Mouse (Mus musculus) MEL (cell line): ENCODE measurements around the gene Hspa13. TPM values are rescaled to one million over a fixed set of nuclear protein-coding genes. Genes with fewer than 3 reads are reported as not detected.

Experiments used
- DNase-seq: peaks from one replicate; pipeline ENCODE4 v3.0.0; 2011; ENCODE audit warnings: low read depth, low spot score
- H3K27ac ChIP-seq: 2 replicates; pipeline ENCODE4 v1.5.1; 2012; ENCODE audit warnings: low read depth, mild to moderate bottlenecking, control low read depth, low read length, moderate library complexity; ENCODE audit not compliant: control insufficient read depth
- H3K27me3 ChIP-seq, 2 experiments: fragments of 150-350 bp in 1 of 2; sonication (generic) in 1 of 2; 2 replicates each; pipeline ENCODE4 v1.6.1; 2012; ENCODE audit warnings: low read length in 2 of 2, mild to moderate bottlenecking in 2 of 2, improper control_type of control experiment in 1 of 2, moderate library complexity in 1 of 2; ENCODE audit not compliant: insufficient read depth in 2 of 2, control insufficient read depth in 1 of 2
- H3K36me3 ChIP-seq, 2 experiments: 2 replicates each; pipeline ENCODE4 v1.6.1; 2012 to 2014; ENCODE audit warnings: low read length in 2 of 2, improper control_type of control experiment in 1 of 2, inconsistent platforms in 1 of 2, mild to moderate bottlenecking in 1 of 2; ENCODE audit not compliant: insufficient read depth in 2 of 2, control insufficient read depth in 1 of 2
- H3K4me1 ChIP-seq, 2 experiments: fragments of 150-350 bp in 1 of 2; sonication (generic) in 1 of 2; 2 replicates each; pipeline ENCODE4 v1.6.1; 2012; ENCODE audit warnings: low read length in 2 of 2, improper control_type of control experiment in 1 of 2, mild to moderate bottlenecking in 1 of 2; ENCODE audit not compliant: insufficient read depth in 2 of 2, control insufficient read depth in 1 of 2
- H3K4me3 ChIP-seq, 2 experiments: fragments of 150-350 bp in 1 of 2; sonication (generic) in 1 of 2; 2 replicates each; pipeline ENCODE4 v1.5.1; 2012; ENCODE audit warnings: low read depth in 2 of 2, low read length in 2 of 2, mild to moderate bottlenecking in 2 of 2, moderate library complexity in 2 of 2, control low read depth in 1 of 2, improper control_type of control experiment in 1 of 2; ENCODE audit not compliant: control insufficient read depth in 1 of 2, insufficient read depth in 1 of 2
- H3K79me2 ChIP-seq: 2 replicates; pipeline ENCODE4 v1.6.1; 2012; ENCODE audit warnings: mild to moderate bottlenecking, low read length, moderate library complexity; ENCODE audit not compliant: control insufficient read depth, poor library complexity, insufficient read depth
- H3K9ac ChIP-seq: 2 replicates; pipeline ENCODE4 v1.6.1; 2012; ENCODE audit warnings: low read depth, mild to moderate bottlenecking, control low read depth, low read length, moderate library complexity; ENCODE audit not compliant: control insufficient read depth, poor library complexity, severe bottlenecking
- H3K9me3 ChIP-seq: fragments of 150-350 bp; sonication (generic); replicated peaks from 2 replicates; pipeline ENCODE4 v1.6.1; 2012; ENCODE audit warnings: mild to moderate bottlenecking, low read length, improper control_type of control experiment, moderate library complexity; ENCODE audit not compliant: insufficient read depth
- BHLHE40 ChIP-seq: IDR thresholded peaks from 2 replicates; pipeline ENCODE4 v1.6.1; 2012; ENCODE audit warnings: low read depth, mild to moderate bottlenecking, inconsistent platforms, low read length, improper control_type of control experiment, borderline replicate concordance
- CHD2 ChIP-seq: IDR thresholded peaks from 2 replicates; pipeline ENCODE4 v1.6.1; 2011; ENCODE audit warnings: low read length, improper control_type of control experiment
- CTCF ChIP-seq, 3 experiments: IDR thresholded peaks in 2 of 3; conservative IDR thresholded peaks in 1 of 3; 2 replicates each; pipeline ENCODE4 v1.5.1; 2011 to 2012; ENCODE audit warnings: low read length in 3 of 3, low read depth in 2 of 3, mild to moderate bottlenecking in 2 of 3, improper control_type of control experiment in 1 of 3, inconsistent platforms in 1 of 3, mixed read lengths in 1 of 3, moderate library complexity in 1 of 3; ENCODE audit not compliant: control insufficient read depth in 1 of 3, insufficient read depth in 1 of 3, poor library complexity in 1 of 3, severe bottlenecking in 1 of 3
- ELF1 ChIP-seq: IDR thresholded peaks from 2 replicates; pipeline ENCODE4 v1.6.1; 2014; ENCODE audit warnings: low read depth, mild to moderate bottlenecking, inconsistent platforms, low read length, improper control_type of control experiment, moderate library complexity
- EP300 ChIP-seq, 2 experiments: IDR thresholded peaks; 2 replicates each; pipeline ENCODE4 v1.6.1; 2011; ENCODE audit warnings: improper control_type of control experiment in 2 of 2, low read length in 2 of 2, low read depth in 1 of 2, mild to moderate bottlenecking in 1 of 2
- GABPA ChIP-seq: IDR thresholded peaks from 2 replicates; pipeline ENCODE4 v1.6.1; 2012; ENCODE audit warnings: low read depth, mild to moderate bottlenecking, inconsistent platforms, low read length, improper control_type of control experiment, moderate library complexity
- HCFC1 ChIP-seq: IDR thresholded peaks from 2 replicates; pipeline ENCODE4 v1.6.1; 2012; ENCODE audit warnings: low read depth, mild to moderate bottlenecking, inconsistent platforms, low read length, improper control_type of control experiment, moderate library complexity
- JUND ChIP-seq: IDR thresholded peaks from 2 replicates; pipeline ENCODE4 v1.6.1; 2011; ENCODE audit warnings: low read depth, mild to moderate bottlenecking, improper control_type of control experiment, low read length
- KAT2A ChIP-seq: conservative IDR thresholded peaks from 2 replicates; pipeline ENCODE4 v1.6.1; 2012; ENCODE audit warnings: low read depth, low read length, improper control_type of control experiment, inconsistent platforms
- MAFK ChIP-seq: IDR thresholded peaks from 2 replicates; pipeline ENCODE4 v1.6.1; 2011; ENCODE audit warnings: low read depth, mild to moderate bottlenecking, low read length, improper control_type of control experiment, borderline replicate concordance
- MAX ChIP-seq: IDR thresholded peaks from 2 replicates; pipeline ENCODE4 v1.6.1; 2011; ENCODE audit warnings: low read length, improper control_type of control experiment
- MAZ ChIP-seq: IDR thresholded peaks from 2 replicates; pipeline ENCODE4 v1.6.1; 2012; ENCODE audit warnings: low read depth, mild to moderate bottlenecking, inconsistent platforms, low read length, improper control_type of control experiment
- MEF2A ChIP-seq: IDR thresholded peaks from 2 replicates; pipeline ENCODE4 v1.6.1; 2014; ENCODE audit warnings: low read depth, mild to moderate bottlenecking, inconsistent platforms, low read length, improper control_type of control experiment; ENCODE audit not compliant: poor library complexity, insufficient replicate concordance, severe bottlenecking; ENCODE audit errors: extremely low read depth
- MXI1 ChIP-seq: IDR thresholded peaks from 2 replicates; pipeline ENCODE4 v1.6.1; 2011; ENCODE audit warnings: mild to moderate bottlenecking, low read depth, low read length, improper control_type of control experiment
- NELFE ChIP-seq: IDR thresholded peaks from 2 replicates; pipeline ENCODE4 v1.6.1; 2011; ENCODE audit warnings: low read depth, low read length, improper control_type of control experiment
- NRF1 ChIP-seq: IDR thresholded peaks from 2 replicates; pipeline ENCODE4 v1.6.1; 2014; ENCODE audit warnings: low read depth, mild to moderate bottlenecking, inconsistent platforms, low read length, improper control_type of control experiment, moderate library complexity; ENCODE audit not compliant: poor library complexity, insufficient read depth, severe bottlenecking
- POLR2A ChIP-seq, 2 experiments: IDR thresholded peaks; 2 replicates each; pipeline ENCODE4 v1.6.1; 2011 to 2012; ENCODE audit warnings: low read length in 2 of 2, mild to moderate bottlenecking in 2 of 2, control low read depth in 1 of 2, improper control_type of control experiment in 1 of 2, low read depth in 1 of 2, moderate library complexity in 1 of 2; ENCODE audit not compliant: control insufficient read depth in 1 of 2, insufficient read depth in 1 of 2, poor library complexity in 1 of 2
- POLR2AphosphoS5 ChIP-seq: IDR thresholded peaks from 2 replicates; pipeline ENCODE4 v1.6.1; 2012; ENCODE audit warnings: low read depth, borderline replicate concordance, mild to moderate bottlenecking, inconsistent platforms, low read length, moderate library complexity, mixed read lengths
- RAD21 ChIP-seq: IDR thresholded peaks from 2 replicates; pipeline ENCODE4 v1.6.1; 2011; ENCODE audit warnings: mild to moderate bottlenecking, low read depth, low read length, improper control_type of control experiment
- RCOR1 ChIP-seq: IDR thresholded peaks from 2 replicates; pipeline ENCODE4 v1.6.1; 2012; ENCODE audit warnings: low read depth, mild to moderate bottlenecking, inconsistent platforms, low read length, improper control_type of control experiment
- SIN3A ChIP-seq: IDR thresholded peaks from 2 replicates; pipeline ENCODE4 v1.6.1; 2012; ENCODE audit warnings: low read length, improper control_type of control experiment, inconsistent platforms
- TBP ChIP-seq: IDR thresholded peaks from 2 replicates; pipeline ENCODE4 v1.8.0; 2011; ENCODE audit warnings: low read depth, low read length, improper control_type of control experiment
- UBTF ChIP-seq: IDR thresholded peaks from 2 replicates; pipeline ENCODE4 v1.6.1; 2012; ENCODE audit warnings: low read depth, mild to moderate bottlenecking, inconsistent platforms, low read length, improper control_type of control experiment, moderate library complexity, borderline replicate concordance; ENCODE audit not compliant: insufficient read depth
- USF2 ChIP-seq, 2 experiments: IDR thresholded peaks; 2 replicates each; pipeline ENCODE4 v1.6.1; 2011 to 2012; ENCODE audit warnings: improper control_type of control experiment in 2 of 2, low read length in 2 of 2, borderline replicate concordance in 1 of 2, inconsistent platforms in 1 of 2, low read depth in 1 of 2, mild to moderate bottlenecking in 1 of 2; ENCODE audit not compliant: insufficient read depth in 1 of 2
- ZC3H11A ChIP-seq: IDR thresholded peaks from 2 replicates; pipeline ENCODE4 v1.6.1; 2012; ENCODE audit warnings: low read depth, mild to moderate bottlenecking, inconsistent platforms, low read length, improper control_type of control experiment
- ZKSCAN1 ChIP-seq: IDR thresholded peaks from 2 replicates; pipeline ENCODE4 v1.6.1; 2012; ENCODE audit warnings: low read depth, mild to moderate bottlenecking, inconsistent platforms, low read length, improper control_type of control experiment, moderate library complexity
- ZNF384 ChIP-seq: IDR thresholded peaks from 2 replicates; pipeline ENCODE4 v1.6.1; 2012; ENCODE audit warnings: low read depth, mild to moderate bottlenecking, inconsistent platforms, low read length, improper control_type of control experiment
- polyA plus RNA-seq, 2 experiments: library from polyadenylated mRNA; stranded (reverse) in 1 of 2; unstranded in 1 of 2; fragments of >175 nt in 1 of 2; fragments of >200 nt in 1 of 2; gene quantifications; 2 replicates each; pipeline versions ENCODE4 v1.2.1 to v1.2.4; 2012; ENCODE audit warnings: low replicate concordance in 2 of 2, low read depth in 1 of 2; ENCODE audit not compliant: insufficient read length in 2 of 2, insufficient read depth in 1 of 2, missing spikeins in 1 of 2
- total RNA-seq: library from RNA; depleted of rRNA; stranded (reverse); fragments of 300-350 nt; gene quantifications from 2 replicates; pipeline ENCODE4 v1.2.3, GENCODE M21; 2012; rRNA removed

Hspa13 gene
- total RNA-seq, result 17.6 and 18.4 TPM in 2 replicates
- 10 to 100 TPM in 1 of 2 experiments, not detected in 1; 16.0 TPM for polyA plus RNA-seq

GRCm38 (mm10) chr16:75766388-75767249, at the start of gene Hspa13:
Gene Hspa13, minus strand, starts transcription at chr16:75767104.
- H3K79me2 ChIP-seq, result peaks cover 6% of the 10 kb centered on the region
- H3K4me1 ChIP-seq, result no peaks in the 10 kb centered on the region; a peak in 1 of 4 replicates
- H3K4me3 ChIP-seq, result peak within 1 kb of the TSS; percentile 84 to 100
- H3K9me3 ChIP-seq, result no peaks in the 10 kb centered on the region
- DNase-seq, result peak; percentile 99
- H3K9ac ChIP-seq, result peak within 1 kb of the TSS; percentile 83
- peak within 1 kb of the TSS; percentile 83 for H3K27ac ChIP-seq
- TF ChIP-seq ZKSCAN1 (peak; percentile 64; the same call in 1 of the 2 replicates), ZNF384 (peak; percentile 99), SIN3A (peak; percentile 79), MAX (no peak), CHD2 (peak; percentile 57), POLR2A (IDR thresholded peaks at IDR 0.05; ENCODE audit: control insufficient read depth in 1 of 2, insufficient read depth in 1 of 2, low read depth in 1 of 2, low read length in 2 of 2, poor library complexity in 1 of 2) (peak; percentile 50 to 60; a peak in 3 of 4 replicates), KAT2A (peak; percentile 91), ELF1 (peak; percentile 56), NRF1 (peak; percentile 49; the same call in 1 of the 2 replicates), EP300 (IDR thresholded peaks at IDR 0.05; ENCODE audit: low read depth in 1 of 2, low read length in 2 of 2) (no peak), MXI1 (peak; percentile 58), MAZ (0 out of 2 replicates have a peak, but pooled peaks have one; percentile 15), NELFE (peak; percentile 46; the same call in 1 of the 2 replicates), HCFC1 (peak; percentile 95), UBTF (no peak), ZC3H11A (no peak)
- TF ChIP-seq, all 39 proteins: peak for 12
- H3K36me3 ChIP-seq, result peaks cover 2 to 4% of the 10 kb centered on the region in 2 experiments; a peak in 3 of 4 replicates
- no peaks in the 10 kb centered on the region for H3K27me3 ChIP-seq

GRCm38 (mm10) chr16:75779271-75779670, 12.4 kb upstream of the Hspa13 start:
- Histone ChIP-seq H3K79me2 (no peaks in the 10 kb centered on the region), H3K9me3 (no peaks in the 10 kb centered on the region), H3K27me3 (no peaks in the 10 kb centered on the region), H3K36me3 (no peaks in the 10 kb centered on the region), H3K4me3 (no peak overlapping the region), H3K4me1 (no peaks in the 10 kb centered on the region), H3K27ac (no peak overlapping the region), H3K9ac (no peak overlapping the region)
- peak; percentile 69 for DNase-seq
- no peak for TF ChIP-seq UBTF
- no peak for TF ChIP-seq NRF1
- no peak for TF ChIP-seq MEF2A
- no peak for TF ChIP-seq POLR2A (IDR thresholded peaks at IDR 0.05; ENCODE audit: control insufficient read depth in 1 of 2, insufficient read depth in 1 of 2, low read depth in 1 of 2, low read length in 2 of 2, poor library complexity in 1 of 2)
- TF ChIP-seq MAFK, result no peak
- TF ChIP-seq CTCF (IDR thresholded peaks at IDR 0.05 in 2 of 3, conservative IDR thresholded peaks at IDR 0.05 in 1 of 3; ENCODE audit: control insufficient read depth in 1 of 3, insufficient read depth in 1 of 3, low read depth in 2 of 3, low read length in 3 of 3, poor library complexity in 1 of 3, severe bottlenecking in 1 of 3), result peak in 2 of 3 experiments; percentile 49 to 86; a peak in 4 of 6 replicates
- no peak for TF ChIP-seq RCOR1
- no peak for TF ChIP-seq ELF1
- TF ChIP-seq BHLHE40, result no peak
- no peak for TF ChIP-seq GABPA
- no peak for TF ChIP-seq TBP
- peak; percentile 99 for TF ChIP-seq RAD21
- peak; percentile 99 for TF ChIP-seq ZC3H11A
- TF ChIP-seq SIN3A, result no peak
- TF ChIP-seq JUND, result no peak
- no peak for TF ChIP-seq USF2 (IDR thresholded peaks at IDR 0.05; ENCODE audit: borderline replicate concordance in 1 of 2, insufficient read depth in 1 of 2, low read depth in 1 of 2, low read length in 2 of 2)
- TF ChIP-seq POLR2AphosphoS5, result no peak
